Mouse (Mus musculus): ENCODE data around the gene Pros1. TPM values are rescaled to one million over a fixed set of nuclear protein-coding genes. Genes with fewer than 3 reads are reported as not detected.

Gene Pros1
- total RNA-seq, 1 experiment, result 37.6 TPM

- in situ Hi-C loops (cut with MboI; ENCODE audit: low sequenced_read_pairs in 2 of 2, unreplicated experiment in 2 of 2), result no loop called here
- no peak for DNase-seq (ENCODE audit: low read depth, low spot score)
- TF ChIP-seq HCFC1 (IDR thresholded peaks at IDR 0.05; ENCODE audit: borderline replicate concordance, insufficient read depth, low read length) (no peak), CHD2 (IDR thresholded peaks at IDR 0.05; ENCODE audit: low read depth, low read length) (no peak), ZNF384 (IDR thresholded peaks at IDR 0.05; ENCODE audit: low read depth, low read length) (no peak), MAFK (IDR thresholded peaks at IDR 0.05; ENCODE audit: insufficient read depth, low read depth, low read length) (no peak), ZC3H11A (IDR thresholded peaks at IDR 0.05; ENCODE audit: borderline replicate concordance, low read depth, low read length) (no peak)
- Histone ChIP-seq H3K27ac (ENCODE audit: insufficient read depth, low read depth, low read length, poor library complexity, severe bottlenecking) (no peak overlapping the region), H3K9me3 (ENCODE audit: control insufficient read depth, insufficient read depth, low read depth, low read length) (peaks cover 14% of the 10 kb centered on the region), H3K4me1 (ENCODE audit: control insufficient read depth in 2 of 2, insufficient read depth in 2 of 2, low read length in 2 of 2, poor library complexity in 1 of 2) (no peaks in the 10 kb centered on the region), H3K9ac (ENCODE audit: insufficient read depth, low read depth, low read length, poor library complexity, severe bottlenecking) (no peak overlapping the region), H3K4me3 (ENCODE audit: insufficient read depth in 1 of 2, low read depth in 1 of 2, low read length in 2 of 2, poor library complexity in 1 of 2, severe bottlenecking in 1 of 2) (no peak overlapping the region), H3K36me3 (ENCODE audit: control insufficient read depth, insufficient read depth, low read length, poor library complexity, severe bottlenecking) (no peaks in the 10 kb centered on the region; the same call in 1 of the 2 replicates)
These were observed 18.6 kb downstream of the Pros1 start for GRCm38 (mm10) chr16:62872688-62873117.

GRCm38 (mm10) chr16:62873180-62873579, 19.1 kb downstream of the Pros1 start:
- TF ChIP-seq CHD2 (IDR thresholded peaks at IDR 0.05; ENCODE audit: low read depth, low read length) (no peak), HCFC1 (IDR thresholded peaks at IDR 0.05; ENCODE audit: borderline replicate concordance, insufficient read depth, low read length) (no peak), MAFK (IDR thresholded peaks at IDR 0.05; ENCODE audit: insufficient read depth, low read depth, low read length) (no peak), ZNF384 (IDR thresholded peaks at IDR 0.05; ENCODE audit: low read depth, low read length) (no peak), ZC3H11A (IDR thresholded peaks at IDR 0.05; ENCODE audit: borderline replicate concordance, low read depth, low read length) (no peak)
- no peaks in the 10 kb centered on the region for H3K4me1 ChIP-seq (ENCODE audit: control insufficient read depth in 2 of 2, insufficient read depth in 2 of 2, low read length in 2 of 2, poor library complexity in 1 of 2)
- in situ Hi-C loops (cut with MboI; ENCODE audit: low sequenced_read_pairs in 2 of 2, unreplicated experiment in 2 of 2), result no loop called here

GRCm38 (mm10) chr16:62874065-62874464, 20.0 kb downstream of the Pros1 start:
- TF ChIP-seq ZC3H11A (IDR thresholded peaks at IDR 0.05; ENCODE audit: borderline replicate concordance, low read depth, low read length) (no peak), MAFK (IDR thresholded peaks at IDR 0.05; ENCODE audit: insufficient read depth, low read depth, low read length) (no peak), ZNF384 (IDR thresholded peaks at IDR 0.05; ENCODE audit: low read depth, low read length) (no peak), CHD2 (IDR thresholded peaks at IDR 0.05; ENCODE audit: low read depth, low read length) (no peak), HCFC1 (IDR thresholded peaks at IDR 0.05; ENCODE audit: borderline replicate concordance, insufficient read depth, low read length) (no peak)
- no peaks in the 10 kb centered on the region; the same call in 1 of the 2 replicates for H3K36me3 ChIP-seq (ENCODE audit: control insufficient read depth, insufficient read depth, low read length, poor library complexity, severe bottlenecking)
- DNase-seq (ENCODE audit: low read depth, low spot score), result no peak
- H3K9ac ChIP-seq (ENCODE audit: insufficient read depth, low read depth, low read length, poor library complexity, severe bottlenecking), result no peak overlapping the region
- H3K4me1 ChIP-seq (ENCODE audit: control insufficient read depth in 2 of 2, insufficient read depth in 2 of 2, low read length in 2 of 2, poor library complexity in 1 of 2), result no peaks in the 10 kb centered on the region
- in situ Hi-C loops (cut with MboI; ENCODE audit: low sequenced_read_pairs in 2 of 2, unreplicated experiment in 2 of 2), result no loop called here
- H3K4me3 ChIP-seq (ENCODE audit: insufficient read depth in 1 of 2, low read depth in 1 of 2, low read length in 2 of 2, poor library complexity in 1 of 2, severe bottlenecking in 1 of 2), result no peak overlapping the region
- no peak overlapping the region for H3K27ac ChIP-seq (ENCODE audit: insufficient read depth, low read depth, low read length, poor library complexity, severe bottlenecking)
- H3K9me3 ChIP-seq (ENCODE audit: control insufficient read depth, insufficient read depth, low read depth, low read length), result peaks cover 14% of the 10 kb centered on the region

More at GRCm38 (mm10) chr16:62873180-62873579, 19.1 kb downstream of the Pros1 start:
- Histone ChIP-seq H3K9ac (ENCODE audit: insufficient read depth, low read depth, low read length, poor library complexity, severe bottlenecking) (no peak overlapping the region), H3K9me3 (ENCODE audit: control insufficient read depth, insufficient read depth, low read depth, low read length) (peaks cover 14% of the 10 kb centered on the region), H3K4me3 (ENCODE audit: insufficient read depth in 1 of 2, low read depth in 1 of 2, low read length in 2 of 2, poor library complexity in 1 of 2, severe bottlenecking in 1 of 2) (no peak overlapping the region), H3K36me3 (ENCODE audit: control insufficient read depth, insufficient read depth, low read length, poor library complexity, severe bottlenecking) (no peaks in the 10 kb centered on the region; the same call in 1 of the 2 replicates), H3K27ac (ENCODE audit: insufficient read depth, low read depth, low read length, poor library complexity, severe bottlenecking) (no peak overlapping the region)
- no peak for DNase-seq (ENCODE audit: low read depth, low spot score)

GRCm38 (mm10) chr16:62895824-62896223, 41.7 kb downstream of the Pros1 start:
- H3K27ac ChIP-seq (ENCODE audit: insufficient read depth, low read depth, low read length, poor library complexity, severe bottlenecking), result no peak overlapping the region

More at GRCm38 (mm10) chr16:62895824-62896223, 41.7 kb downstream of the Pros1 start:
- TF ChIP-seq ZNF384 (IDR thresholded peaks at IDR 0.05; ENCODE audit: low read depth, low read length) (no peak), MAFK (IDR thresholded peaks at IDR 0.05; ENCODE audit: insufficient read depth, low read depth, low read length) (no peak), CHD2 (IDR thresholded peaks at IDR 0.05; ENCODE audit: low read depth, low read length) (no peak), ZC3H11A (IDR thresholded peaks at IDR 0.05; ENCODE audit: borderline replicate concordance, low read depth, low read length) (no peak), HCFC1 (IDR thresholded peaks at IDR 0.05; ENCODE audit: borderline replicate concordance, insufficient read depth, low read length) (no peak)
- Histone ChIP-seq H3K4me3 (ENCODE audit: insufficient read depth in 1 of 2, low read depth in 1 of 2, low read length in 2 of 2, poor library complexity in 1 of 2, severe bottlenecking in 1 of 2) (no peak overlapping the region), H3K4me1 (ENCODE audit: control insufficient read depth in 2 of 2, insufficient read depth in 2 of 2, low read length in 2 of 2, poor library complexity in 1 of 2) (no peaks in the 10 kb centered on the region), H3K36me3 (ENCODE audit: control insufficient read depth, insufficient read depth, low read length, poor library complexity, severe bottlenecking) (no peaks in the 10 kb centered on the region), H3K9me3 (ENCODE audit: control insufficient read depth, insufficient read depth, low read depth, low read length) (no peaks in the 10 kb centered on the region), H3K9ac (ENCODE audit: insufficient read depth, low read depth, low read length, poor library complexity, severe bottlenecking) (no peak overlapping the region)
- DNase-seq (ENCODE audit: low read depth, low spot score), result no peak
- in situ Hi-C loops (cut with MboI; ENCODE audit: low sequenced_read_pairs in 2 of 2, unreplicated experiment in 2 of 2), result no loop called here
